Mouse (Mus musculus): ENCODE data around the gene Braf.

DNA sequence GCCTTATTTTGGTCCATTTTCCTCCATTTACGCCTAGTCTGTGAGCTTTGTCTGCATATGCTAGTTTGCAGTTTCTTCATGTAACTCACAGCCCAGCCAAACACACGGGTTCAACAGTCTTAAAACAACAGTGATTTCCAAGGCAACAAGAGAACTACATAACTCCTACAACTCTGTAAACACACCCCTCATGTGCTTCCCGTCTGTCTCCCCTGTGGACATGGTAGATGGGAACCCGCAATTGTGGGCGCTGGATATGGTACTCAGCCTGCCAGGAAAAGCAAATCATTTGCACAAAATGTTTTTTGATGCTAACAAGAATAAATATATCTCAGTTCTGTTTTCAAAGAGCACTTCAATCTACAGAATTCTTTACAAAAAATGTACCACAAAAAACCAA, 120.7 kb downstream of the Braf start:
- no peak for TF ChIP-seq CTCF (IDR thresholded peaks at IDR 0.05; ENCODE audit: low read depth)
- TF ChIP-seq EP300 (IDR thresholded peaks at IDR 0.05; ENCODE audit: low read depth), result no peak
